Mouse (Mus musculus) liver, embryonic 14.5 days (tissue): ENCODE data around the gene Gnpat. TPM values are rescaled to one million over a fixed set of nuclear protein-coding genes. Genes with fewer than 3 reads are reported as not detected.

Experiments used
- ATAC-seq: fragments of 200-750 bp; cut with Nextera tagmentation; 2 replicates; pipeline ENCODE4 v1.8.0; 2017; ENCODE audit warnings: moderate number of reproducible peaks, mild to moderate bottlenecking, moderate library complexity; ENCODE audit not compliant: insufficient read depth
- DNase-seq, 3 experiments: peaks; one replicate each; pipeline ENCODE4 v3.0.0-alpha.2; 2012 to 2013; ENCODE audit warnings: low read depth in 3 of 3, low spot score in 3 of 3
- H3K27ac ChIP-seq: fragments of 300-500 bp; sonication (generic); 2 replicates; pipeline ENCODE4 v1.5.1; 2014; ENCODE audit warnings: moderate library complexity, mild to moderate bottlenecking, control low read depth, inconsistent platforms
- H3K27me3 ChIP-seq: fragments of 300-500 bp; sonication (generic); 2 replicates; pipeline ENCODE4 v1.6.1; 2014; ENCODE audit warnings: mild to moderate bottlenecking, low read length, moderate library complexity; ENCODE audit not compliant: control insufficient read depth, insufficient read depth
- H3K36me3 ChIP-seq: fragments of 300-500 bp; sonication (generic); replicated peaks from 2 replicates; pipeline ENCODE4 v1.6.1; 2014; ENCODE audit warnings: low read depth; ENCODE audit not compliant: control insufficient read depth, insufficient read depth
- H3K4me1 ChIP-seq, 2 experiments: fragments of 200-500 bp in 1 of 2; fragments of 300-500 bp in 1 of 2; sonication (generic) in 1 of 2; replicated peaks; 2 replicates each; pipeline ENCODE4 v1.6.1; 2012 to 2014; ENCODE audit warnings: antibody characterized with exemption in 1 of 2, inconsistent platforms in 1 of 2, low read length in 1 of 2; ENCODE audit not compliant: control insufficient read depth in 2 of 2, insufficient read depth in 2 of 2
- H3K4me2 ChIP-seq: fragments of 300-500 bp; sonication (generic); 2 replicates; pipeline ENCODE4 v1.6.1; 2014; ENCODE audit warnings: low read depth, mild to moderate bottlenecking, control low read depth, moderate library complexity
- H3K4me3 ChIP-seq, 2 experiments: fragments of 200-500 bp in 1 of 2; fragments of 300-500 bp in 1 of 2; sonication (generic) in 1 of 2; 2 replicates each; pipeline ENCODE4 v1.5.1; 2012 to 2014; ENCODE audit warnings: low read depth in 2 of 2, low read length in 2 of 2, mild to moderate bottlenecking in 2 of 2, control low read depth in 1 of 2, inconsistent platforms in 1 of 2, moderate library complexity in 1 of 2; ENCODE audit not compliant: insufficient read depth in 1 of 2
- H3K9ac ChIP-seq: fragments of 300-500 bp; sonication (generic); replicated peaks from 2 replicates; pipeline ENCODE4 v1.6.1; 2014; ENCODE audit warnings: mild to moderate bottlenecking, control low read depth, moderate library complexity
- H3K9me3 ChIP-seq: fragments of 300-500 bp; sonication (generic); 2 replicates; pipeline ENCODE4 v1.6.1; 2016; ENCODE audit warnings: low read length, mixed read lengths; ENCODE audit not compliant: control insufficient read depth
- CTCF ChIP-seq: IDR thresholded peaks from 2 replicates; pipeline ENCODE4 v1.5.1; 2016; ENCODE audit warnings: antibody characterized with exemption, low read depth, control low read depth
- EP300 ChIP-seq: IDR thresholded peaks from 2 replicates; pipeline ENCODE4 v1.6.1; 2016; ENCODE audit warnings: antibody characterized with exemption, low read depth
- WGBS: fragments of 180-500 bp; shearing (Covaris S2); extraction: QIAGEN DNeasy Blood & Tissue Kit; methylation state at CpG from one replicate; pipeline ENCODE4 v1.1.7; 2014; ENCODE audit not compliant: insufficient replicate concordance; 5-methylcytosine and 5-hydroxymethylcytosine counted together
- polyA plus RNA-seq, 2 experiments: library from polyadenylated mRNA; depleted of rRNA in 1 of 2; stranded (reverse) in 1 of 2; unstranded in 1 of 2; fragments of >200 nt; fragmentation: Nextera tagmentation in 1 of 2; extraction: Ambion mirVana in 1 of 2; gene quantifications; 2 replicates each; pipeline versions ENCODE4 v1.2.1 to v1.2.3; 2012 to 2014

Gene Gnpat
- polyA plus RNA-seq, 2 experiments: 35.7 to 39.0 TPM

DNA sequence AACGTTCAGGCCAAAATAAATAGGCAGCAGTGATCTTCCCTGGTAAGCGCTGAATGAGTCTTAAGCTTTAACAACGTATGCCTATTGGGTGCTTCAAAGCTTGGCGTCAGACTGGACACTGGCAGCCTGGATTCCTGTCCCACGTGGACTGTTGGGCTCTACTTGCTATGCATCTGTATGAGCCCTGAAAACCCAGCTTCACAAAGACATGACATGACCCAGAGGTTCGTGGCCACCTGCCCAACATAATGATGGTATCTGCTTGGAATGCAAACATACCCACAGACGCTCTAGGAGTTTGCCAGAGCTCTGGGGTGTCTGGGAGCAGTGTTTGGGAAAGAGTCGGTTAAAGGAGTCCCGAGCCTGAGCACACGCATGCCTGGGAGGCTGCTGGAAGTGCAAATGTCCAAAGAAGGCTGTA, 63.5 kb downstream of the Gnpat start:
- Histone ChIP-seq H3K4me2 (no peak overlapping the region), H3K27ac (no peak overlapping the region), H3K9ac (no peak overlapping the region), H3K4me1 (peaks cover 4 to 15% of the 10 kb centered on the region in 2 experiments), H3K9me3 (no peaks in the 10 kb centered on the region), H3K4me3 (no peak overlapping the region), H3K36me3 (no peaks in the 10 kb centered on the region), H3K27me3 (no peaks in the 10 kb centered on the region)
- no peak for ATAC-seq
- WGBS: 61% methylated on average over 10 of the region's 10 CpGs
- TF ChIP-seq CTCF (no peak), EP300 (no peak)
- DNase-seq: no peak

DNA sequence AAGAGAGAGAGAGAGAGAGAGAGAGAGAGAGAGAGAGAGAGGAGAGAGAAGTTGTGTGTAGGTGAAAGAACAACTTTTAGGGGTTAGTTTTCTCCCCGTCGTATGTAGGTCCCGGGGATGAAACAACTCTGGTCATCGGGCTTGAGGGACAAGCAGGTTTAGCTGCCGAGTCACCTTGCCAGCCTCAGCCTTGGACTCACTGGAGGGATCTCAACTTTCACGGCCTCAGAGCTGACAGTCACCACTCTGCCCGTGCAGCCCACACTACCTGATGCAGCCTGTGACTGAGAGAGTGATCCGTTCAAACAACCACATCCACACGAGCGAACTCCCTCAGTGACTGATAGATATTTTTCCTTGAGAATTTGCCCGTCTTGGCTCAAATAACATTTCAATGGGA, 66.2 kb downstream of the Gnpat start:
- H3K27me3 ChIP-seq: no peaks in the 10 kb centered on the region
- H3K36me3 ChIP-seq: no peaks in the 10 kb centered on the region
- peaks cover 4 to 12% of the 10 kb centered on the region in 2 experiments for H3K4me1 ChIP-seq
- H3K4me3 ChIP-seq: no peak overlapping the region
- TF ChIP-seq EP300: no peak
- no peak for TF ChIP-seq CTCF
- ATAC-seq (no peak), DNase-seq (no peak)
- no peaks in the 10 kb centered on the region for H3K9me3 ChIP-seq
- WGBS: 78% methylated on average over 11 of the region's 11 CpGs
- no peak overlapping the region for H3K9ac ChIP-seq
- no peak overlapping the region for H3K4me2 ChIP-seq
- no peak overlapping the region for H3K27ac ChIP-seq

DNA sequence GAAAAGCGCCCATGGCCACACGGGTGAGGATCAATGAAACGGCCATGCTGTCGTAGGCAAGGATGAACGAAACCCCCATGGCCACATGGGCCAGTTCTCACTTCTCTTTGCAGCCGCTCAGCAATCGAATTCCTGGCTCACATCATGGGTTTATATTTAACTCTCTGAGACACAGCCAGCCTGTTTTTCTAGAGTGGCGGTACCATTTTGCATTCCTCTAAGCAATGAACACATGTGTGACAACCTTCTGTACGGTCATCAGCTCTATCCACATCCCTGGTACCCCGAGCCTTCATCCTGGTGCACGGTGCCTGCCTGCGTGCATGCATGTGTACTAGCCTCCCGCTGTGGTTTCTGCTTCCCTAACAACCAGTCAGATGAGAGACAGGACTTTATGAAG, 67.3 kb downstream of the Gnpat start:
- H3K9me3 ChIP-seq: no peaks in the 10 kb centered on the region
- DNase-seq (no peak), ATAC-seq (no peak)
- H3K36me3 ChIP-seq: no peaks in the 10 kb centered on the region
- H3K4me2 ChIP-seq: no peak overlapping the region
- H3K4me1 ChIP-seq: peaks cover 4 to 12% of the 10 kb centered on the region in 2 experiments
- H3K9ac ChIP-seq: no peak overlapping the region
- no peak for TF ChIP-seq CTCF
- TF ChIP-seq EP300: no peak
- WGBS: 74% methylated on average over 13 of the region's 13 CpGs
- H3K27ac ChIP-seq: no peak overlapping the region
- no peak overlapping the region for H3K4me3 ChIP-seq
- H3K27me3 ChIP-seq: no peaks in the 10 kb centered on the region

DNA sequence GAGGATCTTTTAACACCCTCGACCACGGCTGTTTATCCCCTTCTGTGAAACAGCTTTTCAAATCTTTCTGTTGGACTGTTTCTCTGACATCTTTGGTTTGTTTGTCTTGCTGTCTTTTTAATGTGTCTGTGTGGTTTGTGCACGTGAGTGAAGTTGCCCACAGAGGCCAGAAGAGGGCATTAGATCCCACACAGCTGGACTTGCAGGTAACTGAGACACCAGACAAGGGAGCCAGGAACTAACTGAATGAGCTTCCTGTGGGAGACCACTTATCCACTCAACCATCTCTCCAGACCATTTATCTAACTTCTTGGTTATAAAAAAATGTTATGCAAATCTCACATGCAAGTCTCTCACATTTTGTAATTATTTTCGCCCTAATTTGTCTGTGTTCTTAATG, 67.8 kb downstream of the Gnpat start:
- 72% methylated on average over 4 of the region's 4 CpGs for WGBS
- DNase-seq (no peak), ATAC-seq (no peak)
- Histone ChIP-seq H3K4me1 (peaks cover 4 to 8% of the 10 kb centered on the region in 2 experiments; a peak in 3 of 4 replicates), H3K27me3 (no peaks in the 10 kb centered on the region), H3K9ac (no peak overlapping the region), H3K4me2 (no peak overlapping the region), H3K27ac (no peak overlapping the region), H3K4me3 (no peak overlapping the region), H3K9me3 (no peaks in the 10 kb centered on the region), H3K36me3 (no peaks in the 10 kb centered on the region)
- TF ChIP-seq CTCF (peak; percentile 18; the same call in 1 of the 2 replicates), EP300 (no peak)

DNA sequence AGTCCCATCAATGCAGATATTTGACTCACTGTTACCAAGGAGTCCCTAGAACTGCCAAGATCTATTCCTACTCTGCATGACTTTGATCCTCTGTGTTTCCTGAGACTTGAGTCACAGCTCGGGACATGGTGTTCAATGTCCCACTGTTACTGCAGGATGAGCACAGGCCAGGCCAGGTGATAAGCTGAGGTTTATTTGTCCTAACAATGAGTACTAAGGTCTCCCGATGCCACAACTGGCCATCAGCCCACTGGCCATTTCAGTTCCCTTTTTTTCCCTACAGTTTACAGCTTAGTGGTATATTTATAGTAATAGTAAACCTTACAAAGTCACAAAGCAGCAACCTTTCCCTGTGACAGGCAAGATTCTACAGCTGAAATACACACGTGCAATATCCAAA, 69.6 kb downstream of the Gnpat start:
- Histone ChIP-seq H3K4me1 (no peaks in the 10 kb centered on the region; a peak in 1 of 4 replicates), H3K9ac (no peak overlapping the region), H3K4me3 (no peak overlapping the region), H3K36me3 (no peaks in the 10 kb centered on the region), H3K9me3 (no peaks in the 10 kb centered on the region), H3K4me2 (no peak overlapping the region), H3K27me3 (no peaks in the 10 kb centered on the region), H3K27ac (no peak overlapping the region)
- ATAC-seq (no peak), DNase-seq (no peak)
- no peak for TF ChIP-seq EP300
- no peak for TF ChIP-seq CTCF
- 42% methylated on average over 3 of the region's 3 CpGs for WGBS
